Mouse (Mus musculus) cerebellum, adult 11 months (tissue): ENCODE measurements at regions not wholly inside any gene's neighbourhood (a gene's known extent, or its start where the extent isn't known, plus 50 kb on each side); places are given as distances from the start of the nearest gene placed in this dataset.

Experiments
- DNase-seq: peaks from one replicate; pipeline ENCODE4 v3.0.0; 2022

- DNase-seq: no peak
Observed at GRCm38 (mm10) chr7:95460889-95461288, 710.2 kb upstream of the Tenm4 start.

GRCm38 (mm10) chr7:95465506-95465905 is 705.5 kb upstream of the Tenm4 start:
- DNase-seq: no peak

GRCm38 (mm10) chr7:95467028-95467427 is 704.0 kb upstream of the Tenm4 start:
- DNase-seq: no peak

- DNase-seq: no peak
Observed at GRCm38 (mm10) chr7:95473892-95474291, 697.2 kb upstream of the Tenm4 start.

- DNase-seq: no peak
Observed at GRCm38 (mm10) chr7:95480121-95480726, 690.8 kb upstream of the Tenm4 start.

- DNase-seq: no peak
Observed at GRCm38 (mm10) chr7:95489666-95490065, 681.4 kb upstream of the Tenm4 start.

- no peak for DNase-seq
Observed at GRCm38 (mm10) chr7:95494793-95495192, 676.3 kb upstream of the Tenm4 start.

GRCm38 (mm10) chr7:95502959-95503358 is 668.1 kb upstream of the Tenm4 start:
- DNase-seq: no peak

- DNase-seq: no peak
Observed at GRCm38 (mm10) chr7:95547256-95547655, 623.8 kb upstream of the Tenm4 start.

- no peak for DNase-seq
Observed at GRCm38 (mm10) chr7:95550099-95550498, 620.9 kb upstream of the Tenm4 start.

GRCm38 (mm10) chr7:95551798-95552387 is 619.2 kb upstream of the Tenm4 start:
- DNase-seq: no peak

- no peak for DNase-seq
Observed at GRCm38 (mm10) chr7:95558589-95558988, 612.5 kb upstream of the Tenm4 start.

- DNase-seq: no peak
Observed at GRCm38 (mm10) chr7:95578633-95579032, 592.4 kb upstream of the Tenm4 start.

- DNase-seq: no peak
Observed at GRCm38 (mm10) chr7:95581325-95581724, 589.7 kb upstream of the Tenm4 start.

- DNase-seq: no peak
Observed at GRCm38 (mm10) chr7:95598339-95598738, 572.7 kb upstream of the Tenm4 start.

GRCm38 (mm10) chr7:95613736-95614135 is 557.3 kb upstream of the Tenm4 start:
- DNase-seq: no peak

- DNase-seq: no peak
Observed at GRCm38 (mm10) chr7:95617370-95617769, 553.7 kb upstream of the Tenm4 start.

- DNase-seq: no peak
Observed at GRCm38 (mm10) chr7:95618170-95618569, 552.9 kb upstream of the Tenm4 start.

- no peak for DNase-seq
Observed at GRCm38 (mm10) chr7:95620079-95620478, 551.0 kb upstream of the Tenm4 start.

GRCm38 (mm10) chr7:95640683-95641082 is 530.4 kb upstream of the Tenm4 start:
- DNase-seq: no peak

- no peak for DNase-seq
Observed at GRCm38 (mm10) chr7:95674319-95674718, 496.7 kb upstream of the Tenm4 start.

- no peak for DNase-seq
Observed at GRCm38 (mm10) chr7:95682521-95682920, 488.5 kb upstream of the Tenm4 start.

GRCm38 (mm10) chr7:95687733-95688132 is 483.3 kb upstream of the Tenm4 start:
- DNase-seq: no peak

GRCm38 (mm10) chr7:95688151-95689146 is 482.6 kb upstream of the Tenm4 start:
- DNase-seq: no peak
